Mouse (Mus musculus): ENCODE data around the gene Rubcn.

GRCm38 (mm10) chr16:32887996-32888395 lies 10.4 kb upstream of the Rubcn start:
- TF ChIP-seq CTCF (IDR thresholded peaks at IDR 0.05) = peak; percentile 54
- no peak for TF ChIP-seq EP300 (IDR thresholded peaks at IDR 0.05)

Measured in lung, postnatal 0 days (tissue).